Mouse (Mus musculus) granulocyte monocyte progenitor cell, adult 5-6 weeks (primary cell): Measurements from ENCODE around the gene Dnah6. TPM values are rescaled to one million over a fixed set of nuclear protein-coding genes. Genes with fewer than 3 reads are reported as not detected.
A peak's percentile ranks its signal among the peaks of the same experiment; 100 is the strongest.

Source experiments
- ATAC-seq: replicated peaks from 2 replicates; pipeline ENCODE4 v1.8.0; 2016; ENCODE audit warnings: mild to moderate bottlenecking, moderate TSS enrichment, inconsistent platforms; ENCODE audit not compliant: poor library complexity, severe bottlenecking
- total RNA-seq, 2 experiments: library from RNA; stranded (forward) in 1 of 2; stranded (reverse) in 1 of 2; fragments of 200-712, 200-1000 nt in 1 of 2; fragments of >200 nt in 1 of 2; fragmentation: Nextera tagmentation in 1 of 2; gene quantifications; 2 replicates each; pipeline ENCODE4 v1.2.3; 2014 to 2017

Gene Dnah6
- total RNA-seq, 2 experiments from 2014 or later, result not detected

GRCm38 (mm10) chr6:73161338-73161737 lies 60.1 kb downstream of the Dnah6 start:
- no peak for ATAC-seq

GRCm38 (mm10) chr6:73155455-73155854 lies 66.0 kb downstream of the Dnah6 start:
- ATAC-seq, result no peak

- peak; percentile 90 for ATAC-seq
These were observed 67.8 kb downstream of the Dnah6 start for GRCm38 (mm10) chr6:73153675-73154074.

- ATAC-seq, result no peak
These were observed 78.0 kb downstream of the Dnah6 start for GRCm38 (mm10) chr6:73143403-73143802.

- no peak for ATAC-seq
These were observed 78.7 kb downstream of the Dnah6 start for GRCm38 (mm10) chr6:73142776-73143175.

- ATAC-seq, result no peak
These were observed 80.6 kb downstream of the Dnah6 start for GRCm38 (mm10) chr6:73140836-73141235.

GRCm38 (mm10) chr6:73132784-73133183 lies 88.7 kb downstream of the Dnah6 start:
- ATAC-seq, result peak; percentile 22; the same call in 1 of the 2 replicates

- ATAC-seq, result no peak
These were observed 93.9 kb downstream of the Dnah6 start for GRCm38 (mm10) chr6:73127594-73127993.

GRCm38 (mm10) chr6:73120348-73120747 lies 101.1 kb downstream of the Dnah6 start:
- no peak for ATAC-seq

GRCm38 (mm10) chr6:73113898-73114297 lies 107.6 kb downstream of the Dnah6 start:
- peak; percentile 83 for ATAC-seq

GRCm38 (mm10) chr6:73113365-73113764 lies 108.1 kb downstream of the Dnah6 start:
- ATAC-seq, result no peak

GRCm38 (mm10) chr6:73093133-73093532 lies 128.3 kb downstream of the Dnah6 start:
- no peak for ATAC-seq

GRCm38 (mm10) chr6:73090836-73091235 lies 130.6 kb downstream of the Dnah6 start:
- no peak for ATAC-seq

GRCm38 (mm10) chr6:73082571-73082970 lies 138.9 kb downstream of the Dnah6 start:
- no peak for ATAC-seq

GRCm38 (mm10) chr6:73072093-73072786 lies 149.2 kb downstream of the Dnah6 start:
- ATAC-seq, result no peak

GRCm38 (mm10) chr6:73071214-73071613 lies 150.2 kb downstream of the Dnah6 start:
- ATAC-seq, result no peak

GRCm38 (mm10) chr6:73070663-73071062 lies 150.8 kb downstream of the Dnah6 start:
- ATAC-seq, result no peak

- no peak for ATAC-seq
These were observed 156.9 kb downstream of the Dnah6 start for GRCm38 (mm10) chr6:73064551-73064950.

- ATAC-seq, result peak; percentile 88
These were observed 161.8 kb downstream of the Dnah6 start for GRCm38 (mm10) chr6:73059596-73060121.

GRCm38 (mm10) chr6:73059162-73059561 lies 162.3 kb downstream of the Dnah6 start:
- no peak for ATAC-seq

- no peak for ATAC-seq
These were observed 166.1 kb downstream of the Dnah6 start for GRCm38 (mm10) chr6:73055347-73055746.

GRCm38 (mm10) chr6:73054807-73055206 lies 166.6 kb downstream of the Dnah6 start:
- ATAC-seq, result no peak
